ENCODE assay signal across 8 mouse cellular contexts in the genomic region with DNA sequence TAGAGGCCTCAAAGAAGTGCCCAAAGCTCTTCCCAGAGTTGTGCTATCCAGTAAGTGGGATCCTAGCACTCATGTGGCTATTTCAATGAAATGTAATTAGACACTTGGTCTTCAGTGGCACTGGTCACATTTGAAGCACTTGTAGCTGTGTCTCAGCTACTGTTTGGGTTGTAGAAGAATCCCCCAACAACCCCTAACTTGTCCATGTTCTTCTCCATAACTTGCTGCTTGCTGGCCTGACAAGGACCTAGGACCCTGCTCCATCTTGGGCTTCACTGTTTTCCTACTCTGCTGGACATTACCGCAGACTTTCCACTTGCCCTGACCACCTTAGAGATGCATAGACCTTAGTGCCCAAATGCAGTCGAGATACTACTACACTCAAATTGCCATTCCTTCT. TPM values are rescaled to one million over a fixed set of nuclear protein-coding genes. Genes with fewer than 3 reads are reported as not detected.
DNase-seq lines count a peak whose midpoint lies in the region; ATAC-seq and TF ChIP-seq lines count a peak whose summit lies in the region.

No protein-coding gene starts in this region.

- H3K79me2 ChIP-seq in MEL (ENCODE audit: control insufficient read depth, insufficient read depth, low read length, poor library complexity) = peaks cover 39% of the 10 kb centered on the region
- peaks cover 52% of the 10 kb centered on the region for H3K79me2 ChIP-seq in macrophage (ENCODE audit: inconsistent target)

- H3K4me2 ChIP-seq in heart, embryonic 16.5 days (ENCODE audit: low read depth, low read length) = peak overlapping the region; percentile 93
- peak overlapping the region; percentile 86 for H3K4me2 ChIP-seq in forebrain, postnatal 0 days (ENCODE audit: low read depth)

- WGBS in heart, embryonic 16.5 days = 35% methylated on average over 2 of the region's 2 CpGs
- WGBS in forebrain, postnatal 0 days = 56% methylated on average over 2 of the region's 2 CpGs
- WGBS in macrophage (ENCODE audit: missing documents) = 56% methylated on average over 2 of the region's 2 CpGs

- no peak for TF ChIP-seq POLR2A in MEL (IDR thresholded peaks at IDR 0.05; ENCODE audit: control insufficient read depth in 1 of 2, insufficient read depth in 1 of 2, low read depth in 1 of 2, low read length in 2 of 2, poor library complexity in 1 of 2)

- no peak for TF ChIP-seq EP300 in MEL (IDR thresholded peaks at IDR 0.05; ENCODE audit: low read depth in 1 of 2, low read length in 2 of 2)

- no peaks in the 10 kb centered on the region; the same call in 1 of the 2 replicates for H3K36me3 ChIP-seq in heart, embryonic 16.5 days (ENCODE audit: control insufficient read depth, insufficient read depth)
- H3K36me3 ChIP-seq in MEL (ENCODE audit: control insufficient read depth in 1 of 2, insufficient read depth in 2 of 2, low read length in 2 of 2) (peaks cover 2 to 35% of the 10 kb centered on the region in 2 experiments; a peak in 3 of 4 replicates), macrophage (ENCODE audit: inconsistent target) (no peaks in the 10 kb centered on the region)
- no peaks in the 10 kb centered on the region; the same call in 1 of the 2 replicates for H3K36me3 ChIP-seq in forebrain, postnatal 0 days (ENCODE audit: insufficient read depth)

- no peak for ATAC-seq in heart, embryonic 16.5 days (replicated peaks; ENCODE audit: extremely low read depth, insufficient read depth, low FRiP score)
- no peak for ATAC-seq in forebrain, postnatal 0 days

- peaks cover 20% of the 10 kb centered on the region for H3K4me1 ChIP-seq in heart, embryonic 16.5 days (ENCODE audit: control insufficient read depth, insufficient read depth, low read length)
- H3K4me1 ChIP-seq in MEL (ENCODE audit: control insufficient read depth in 1 of 2, insufficient read depth in 2 of 2, low read length in 2 of 2) = peaks cover 14 to 33% of the 10 kb centered on the region in 2 experiments
- peaks cover 12% of the 10 kb centered on the region for H3K4me1 ChIP-seq in forebrain, postnatal 0 days (ENCODE audit: insufficient read depth)

- peak overlapping the region; percentile 98 for H3K9ac ChIP-seq in heart, embryonic 16.5 days (ENCODE audit: low read length)
- peak overlapping the region; percentile 93 for H3K9ac ChIP-seq in MEL (ENCODE audit: control insufficient read depth, low read depth, low read length, poor library complexity, severe bottlenecking)
- H3K9ac ChIP-seq in forebrain, postnatal 0 days = peak overlapping the region; percentile 99; the same call in 1 of the 2 replicates

- no peak for TF ChIP-seq RAD21 in MEL (IDR thresholded peaks at IDR 0.05; ENCODE audit: low read depth, low read length)

- TF ChIP-seq CTCF in MEL (IDR thresholded peaks at IDR 0.05 in 2 of 3, conservative IDR thresholded peaks at IDR 0.05 in 1 of 3; ENCODE audit: control insufficient read depth in 1 of 3, insufficient read depth in 1 of 3, low read depth in 2 of 3, low read length in 3 of 3, poor library complexity in 1 of 3, severe bottlenecking in 1 of 3) = no peak
- TF ChIP-seq CTCF in forebrain, postnatal 0 days (IDR thresholded peaks at IDR 0.05; ENCODE audit: low read depth) = no peak

- no peak for DNase-seq in heart, postnatal 4 days
- no peak for DNase-seq in MEL (ENCODE audit: low read depth, low spot score)
- no peak for DNase-seq in forebrain, postnatal 0 days
- DNase-seq in urinary bladder, postnatal 10 days (ENCODE audit: low spot score) = no peak
- no peak for DNase-seq in gastrocnemius, postnatal 10 days
- no peak for DNase-seq in urinary bladder, adult 18-20 months (ENCODE audit: low spot score in 2 of 2)

- H3K27me3 ChIP-seq in heart, embryonic 16.5 days (ENCODE audit: control insufficient read depth, insufficient read depth, low read length) = no peaks in the 10 kb centered on the region
- no peaks in the 10 kb centered on the region for H3K27me3 ChIP-seq in MEL (ENCODE audit: control insufficient read depth in 1 of 2, insufficient read depth in 2 of 2, low read length in 2 of 2)
- H3K27me3 ChIP-seq in forebrain, postnatal 0 days (ENCODE audit: insufficient read depth, low read length) = no peaks in the 10 kb centered on the region

- H3K9me3 ChIP-seq in heart, embryonic 16.5 days (replicated peaks; ENCODE audit: control insufficient read depth, low read length) = no peaks in the 10 kb centered on the region
- no peaks in the 10 kb centered on the region for H3K9me3 ChIP-seq in MEL (replicated peaks; ENCODE audit: insufficient read depth, low read length)
- no peaks in the 10 kb centered on the region for H3K9me3 ChIP-seq in forebrain, postnatal 0 days (ENCODE audit: low read length)

- peak overlapping the region; percentile 93 for H3K4me3 ChIP-seq in heart, embryonic 16.5 days (ENCODE audit: low read length)
- H3K4me3 ChIP-seq in MEL (ENCODE audit: control insufficient read depth in 1 of 2, insufficient read depth in 1 of 2, low read depth in 2 of 2, low read length in 2 of 2) (peak overlapping the region; percentile 72 to 73), macrophage (ENCODE audit: inconsistent target) (peak overlapping the region; percentile 91)
- H3K4me3 ChIP-seq in forebrain, postnatal 0 days (ENCODE audit: low read depth, low read length) = peak overlapping the region; percentile 97; the same call in 1 of the 2 replicates

- peak overlapping the region; percentile 100 for H3K27ac ChIP-seq in heart, embryonic 16.5 days (ENCODE audit: low read length)
- H3K27ac ChIP-seq in MEL (ENCODE audit: control insufficient read depth, low read depth, low read length) = peak overlapping the region; percentile 94
- H3K27ac ChIP-seq in forebrain, postnatal 0 days (ENCODE audit: low read depth, low read length) = peak overlapping the region; percentile 97; the same call in 1 of the 2 replicates
- peak overlapping the region; percentile 99 for H3K27ac ChIP-seq in macrophage

RNA-seq across cellular contexts. Expression of a gene that starts 1.0 kb away (rescaled TPM):
- polyA plus RNA-seq in heart, embryonic 16.5 days (2015; fragmentation: Nextera tagmentation; extraction: Ambion mirVana) = 28.3 and 30.0 TPM in 2 replicates
- total RNA-seq in heart, postnatal 4 days (2021) = 10 to 100 TPM; 37.2 to 37.7 TPM
- total RNA-seq in MEL (2012; rRNA removed) = 30.8 and 31.8 TPM in 2 replicates
- polyA plus RNA-seq in MEL (2012; ENCODE audit: insufficient read depth in 1 of 2, insufficient read length in 2 of 2, low read depth in 1 of 2, low replicate concordance in 2 of 2, missing spikeins in 1 of 2) = 100 to 1,000 TPM in 1 of 2 experiments, 10 to 100 TPM in 1; 16.7 to 132 TPM
- 55.8 and 59.5 TPM in 2 replicates for total RNA-seq in forebrain, postnatal 0 days (2014; rRNA removed)
- polyA plus RNA-seq in forebrain, postnatal 0 days (2015; fragmentation: Nextera tagmentation; extraction: Ambion mirVana) = 23.9 and 25.5 TPM in 2 replicates
- total RNA-seq in macrophage (2018; cell fraction: chromatin; rRNA removed) = 100 to 1,000 TPM; 129 to 309 (median 199) TPM
- total RNA-seq in macrophage (2018; cell fraction: cytosol; rRNA removed) = 10 to 100 TPM; 24.0 to 35.5 (median 29.5) TPM
- 100 to 1,000 TPM in 24 of 26 experiments, 10 to 100 TPM in 2; 79.4 to 227 (median 142) TPM for total RNA-seq in macrophage (2018; cell fraction: nucleus; rRNA removed)
- polyA plus RNA-seq in macrophage (2018) = 20.8 to 33.5 TPM (median 22.4 TPM) in 3 replicates
- total RNA-seq in gastrocnemius, postnatal 10 days (2021) = 10 to 100 TPM; 20.8 to 27.5 TPM

RNA-seq across cellular contexts. Expression of a gene that starts 15.1 kb away (rescaled TPM):
- polyA plus RNA-seq in heart, embryonic 16.5 days (2015; fragmentation: Nextera tagmentation; extraction: Ambion mirVana) = 6.4 and 8.0 TPM in 2 replicates
- total RNA-seq in heart, postnatal 4 days (2021) = 10 to 100 TPM; 38.4 to 40.3 TPM
- total RNA-seq in MEL (2012; rRNA removed) = not detected in 2 replicates
- under 1 TPM in 1 of 2 experiments, not detected in 1; 0.03 TPM for polyA plus RNA-seq in MEL (2012; ENCODE audit: insufficient read depth in 1 of 2, insufficient read length in 2 of 2, low read depth in 1 of 2, low replicate concordance in 2 of 2, missing spikeins in 1 of 2)
- total RNA-seq in forebrain, postnatal 0 days (2014; rRNA removed) = 0.08 and 0.14 TPM in 2 replicates
- 0.16 TPM in 1 of 2 replicates, not detected in the other for polyA plus RNA-seq in forebrain, postnatal 0 days (2015; fragmentation: Nextera tagmentation; extraction: Ambion mirVana)
- total RNA-seq in macrophage (2018; cell fraction: chromatin; rRNA removed) = under 1 TPM in 3 of 26 experiments, not detected in 23; 0.16 to 0.29 (median 0.23) TPM
- total RNA-seq in macrophage (2018; cell fraction: cytosol; rRNA removed) = under 1 TPM in 13 of 26 experiments, not detected in 13; 0.03 to 0.21 (median 0.05) TPM
- total RNA-seq in macrophage (2018; cell fraction: nucleus; rRNA removed) = under 1 TPM in 2 of 26 experiments, not detected in 24; 0.20 to 0.57 TPM
- polyA plus RNA-seq in macrophage (2018) = 0.06 TPM in 1 of 3 replicates, not detected in the others
- total RNA-seq in gastrocnemius, postnatal 10 days (2021) = 1 to 10 TPM; 5.9 to 7.7 TPM

RNA-seq across cellular contexts. Expression of a gene that starts 41.9 kb away (rescaled TPM):
- polyA plus RNA-seq in heart, embryonic 16.5 days (2015; fragmentation: Nextera tagmentation; extraction: Ambion mirVana) = 57.4 and 61.4 TPM in 2 replicates
- 10 to 100 TPM; 71.2 to 76.7 TPM for total RNA-seq in heart, postnatal 4 days (2021)
- 41.1 and 41.9 TPM in 2 replicates for total RNA-seq in MEL (2012; rRNA removed)
- 10 to 100 TPM in 1 of 2 experiments, not detected in 1; 44.3 TPM for polyA plus RNA-seq in MEL (2012; ENCODE audit: insufficient read depth in 1 of 2, insufficient read length in 2 of 2, low read depth in 1 of 2, low replicate concordance in 2 of 2, missing spikeins in 1 of 2)
- total RNA-seq in forebrain, postnatal 0 days (2014; rRNA removed) = 63.3 and 75.7 TPM in 2 replicates
- 25.3 and 28.1 TPM in 2 replicates for polyA plus RNA-seq in forebrain, postnatal 0 days (2015; fragmentation: Nextera tagmentation; extraction: Ambion mirVana)
- 100 to 1,000 TPM in 15 of 26 experiments, 10 to 100 TPM in 11; 45.4 to 224 (median 114) TPM for total RNA-seq in macrophage (2018; cell fraction: chromatin; rRNA removed)
- total RNA-seq in macrophage (2018; cell fraction: cytosol; rRNA removed) = 100 to 1,000 TPM in 15 of 26 experiments, 10 to 100 TPM in 11; 59.2 to 141 (median 104) TPM
- total RNA-seq in macrophage (2018; cell fraction: nucleus; rRNA removed) = 100 to 1,000 TPM in 25 of 26 experiments, 10 to 100 TPM in 1; 92.8 to 256 (median 179) TPM
- 43.2 to 95.3 TPM (median 69.7 TPM) in 3 replicates for polyA plus RNA-seq in macrophage (2018)
- total RNA-seq in gastrocnemius, postnatal 10 days (2021) = 10 to 100 TPM; 42.7 to 60.3 TPM

RNA-seq across cellular contexts. Expression of a gene that starts 47.9 kb away (rescaled TPM):
- not detected in 2 replicates for polyA plus RNA-seq in heart, embryonic 16.5 days (2015; fragmentation: Nextera tagmentation; extraction: Ambion mirVana)
- total RNA-seq in heart, postnatal 4 days (2021) = not detected
- total RNA-seq in MEL (2012; rRNA removed) = not detected in 2 replicates
- polyA plus RNA-seq in MEL (2012; ENCODE audit: insufficient read depth in 1 of 2, insufficient read length in 2 of 2, low read depth in 1 of 2, low replicate concordance in 2 of 2, missing spikeins in 1 of 2) (not detected), macrophage (2018) (not detected in 3 replicates)
- total RNA-seq in forebrain, postnatal 0 days (2014; rRNA removed) = not detected in 2 replicates
- not detected in 2 replicates for polyA plus RNA-seq in forebrain, postnatal 0 days (2015; fragmentation: Nextera tagmentation; extraction: Ambion mirVana)
- total RNA-seq in macrophage (2018; cell fraction: chromatin; rRNA removed) = under 1 TPM in 8 of 26 experiments, not detected in 18; 0.21 to 0.89 (median 0.54) TPM
- under 1 TPM in 1 of 26 experiments, not detected in 25; 0.06 TPM for total RNA-seq in macrophage (2018; cell fraction: cytosol; rRNA removed)
- under 1 TPM in 5 of 26 experiments, not detected in 21; 0.16 to 0.26 (median 0.18) TPM for total RNA-seq in macrophage (2018; cell fraction: nucleus; rRNA removed)
- not detected for total RNA-seq in gastrocnemius, postnatal 10 days (2021)

RNA-seq across cellular contexts. Expression of a gene that starts 60.0 kb away (rescaled TPM):
- polyA plus RNA-seq in heart, embryonic 16.5 days (2015; fragmentation: Nextera tagmentation; extraction: Ambion mirVana) = not detected in 2 replicates
- not detected for total RNA-seq in heart, postnatal 4 days (2021)
- total RNA-seq in MEL (2012; rRNA removed) = not detected in 2 replicates
- polyA plus RNA-seq in MEL (2012; ENCODE audit: insufficient read depth in 1 of 2, insufficient read length in 2 of 2, low read depth in 1 of 2, low replicate concordance in 2 of 2, missing spikeins in 1 of 2) = not detected
- not detected in 2 replicates for total RNA-seq in forebrain, postnatal 0 days (2014; rRNA removed)
- polyA plus RNA-seq in forebrain, postnatal 0 days (2015; fragmentation: Nextera tagmentation; extraction: Ambion mirVana) = not detected in 2 replicates
- total RNA-seq in macrophage (2018; cell fraction: chromatin; rRNA removed) = 1 to 10 TPM in 6 of 26 experiments, under 1 TPM in 4, not detected in 16; 0.63 to 2.4 (median 1.2) TPM
- total RNA-seq in macrophage (2018; cell fraction: cytosol; rRNA removed) = under 1 TPM in 6 of 26 experiments, not detected in 20; 0.06 to 0.10 (median 0.07) TPM
- total RNA-seq in macrophage (2018; cell fraction: nucleus; rRNA removed) = under 1 TPM in 8 of 26 experiments, not detected in 18; 0.15 to 0.72 (median 0.36) TPM
- polyA plus RNA-seq in macrophage (2018) = not detected in 3 replicates
- not detected for total RNA-seq in gastrocnemius, postnatal 10 days (2021)

Comparison
In these comparisons a context has a peak if more than half of its experiments do, and no peak if none do; other contexts are left out.
1. RNA of a gene that starts 15.1 kb away (total RNA-seq): 38.4 to 40.3 TPM in heart, postnatal 4 days; 5.9 to 7.7 TPM in gastrocnemius, postnatal 10 days, 0.08 to 0.14 TPM in forebrain, postnatal 0 days and not detected in MEL; every median in the first group is over 4 times any median in the second.
2. Peak in every context shown above with its lines, with median percentiles within 50 percentile points of each other: H3K27ac ChIP-seq, H3K4me3 ChIP-seq and H3K9ac ChIP-seq.